Mouse (Mus musculus) layer of hippocampus, postnatal 36 days (tissue): ENCODE data around the gene Fastkd1. TPM values are rescaled to one million over a fixed set of nuclear protein-coding genes. Genes with fewer than 3 reads are reported as not detected.
"Not testable (repeated sequence)": the region's sequence is repeated elsewhere in the genome, so short reads cannot be mapped to it uniquely, and the experiment has no call there.

Experiments
- DNase-seq, 2 experiments: peaks; one replicate each; pipeline ENCODE4 v3.0.0; 2022
- total RNA-seq, 2 experiments: library from RNA; stranded (reverse); gene quantifications; 2 replicates each; pipeline ENCODE4 v1.2.3; 2021

Fastkd1 gene
- total RNA-seq: 10 to 100 TPM; 18.4 to 19.2 TPM

- DNase-seq: peak; percentile 85 to 86
Measured at GRCm38 (mm10) chr2:69712981-69713625, at the start of gene Fastkd1. TSS of gene Fastkd1 (minus strand) at chr2:69713516.

GRCm38 (mm10) chr2:69760980-69761379, 47.7 kb upstream of the Fastkd1 start:
- no peak for DNase-seq

- DNase-seq: no peak
Measured at GRCm38 (mm10) chr2:69745091-69745490, 31.8 kb upstream of the Fastkd1 start.

GRCm38 (mm10) chr2:69723519-69723825, 10.2 kb upstream of the Fastkd1 start:
- no peak for DNase-seq

- DNase-seq: peak; percentile 93 to 94
Measured at GRCm38 (mm10) chr2:69722650-69723518, 9.6 kb upstream of the Fastkd1 start.

GRCm38 (mm10) chr2:69722273-69722649, 8.9 kb upstream of the Fastkd1 start, which contains the start of gene Ppig:
TSS of gene Ppig (plus strand) at chr2:69722545.
- DNase-seq: no peak

- no peak for DNase-seq
Measured at GRCm38 (mm10) chr2:69719121-69719520, 5.8 kb upstream of the Fastkd1 start.

- no peak for DNase-seq
Measured at GRCm38 (mm10) chr2:69716483-69716882, 3.2 kb upstream of the Fastkd1 start.

GRCm38 (mm10) chr2:69714126-69714525, 810 bp upstream of the Fastkd1 start:
- no peak for DNase-seq

- no peak for DNase-seq
Measured at GRCm38 (mm10) chr2:69713626-69714014, 304 bp upstream of the Fastkd1 start.

GRCm38 (mm10) chr2:69712171-69712570, 1.1 kb downstream of the Fastkd1 start:
- DNase-seq: peak; percentile 12 to 16

- DNase-seq: no peak
Measured at GRCm38 (mm10) chr2:69700446-69700845, 12.9 kb downstream of the Fastkd1 start.

GRCm38 (mm10) chr2:69693501-69693900, 19.8 kb downstream of the Fastkd1 start:
- DNase-seq: no peak

GRCm38 (mm10) chr2:69690843-69691242, 22.5 kb downstream of the Fastkd1 start:
- no peak for DNase-seq

- no peak for DNase-seq
Measured at GRCm38 (mm10) chr2:69690214-69690613, 23.1 kb downstream of the Fastkd1 start.

GRCm38 (mm10) chr2:69684488-69684887, 28.8 kb downstream of the Fastkd1 start:
- DNase-seq: no peak

GRCm38 (mm10) chr2:69683036-69683805, 30.1 kb downstream of the Fastkd1 start:
- DNase-seq: no peak

GRCm38 (mm10) chr2:69681931-69682330, 31.4 kb downstream of the Fastkd1 start:
- DNase-seq: no peak

GRCm38 (mm10) chr2:69679990-69680389, 33.3 kb downstream of the Fastkd1 start:
- no peak for DNase-seq

- DNase-seq: not testable (repeated sequence)
Measured at GRCm38 (mm10) chr2:69677215-69677614, 36.1 kb downstream of the Fastkd1 start.

GRCm38 (mm10) chr2:69676713-69677112, 36.6 kb downstream of the Fastkd1 start:
- DNase-seq: no peak

- DNase-seq: no peak
Measured at GRCm38 (mm10) chr2:69675266-69675665, 38.0 kb downstream of the Fastkd1 start.

- no peak for DNase-seq
Measured at GRCm38 (mm10) chr2:69673723-69674122, 39.6 kb downstream of the Fastkd1 start.
